Mouse (Mus musculus) small intestine, adult 2 months (tissue): ENCODE measurements around the gene Atg4c.

Source experiments
- CTCF ChIP-seq: fragments of 200-500 bp; IDR thresholded peaks from 2 replicates; pipeline ENCODE4 v1.5.1; 2012; ENCODE audit warnings: low read depth, mild to moderate bottlenecking, control low read depth, inconsistent platforms, low read length, moderate library complexity, mixed read lengths; ENCODE audit not compliant: insufficient replicate concordance, insufficient read length; ENCODE audit errors: extremely low read depth
- POLR2A ChIP-seq: fragments of 200-500 bp; IDR thresholded peaks from 2 replicates; pipeline ENCODE4 v1.6.1; 2012; ENCODE audit warnings: low read depth, mild to moderate bottlenecking, control low read depth, inconsistent platforms, low read length, moderate library complexity

DNA sequence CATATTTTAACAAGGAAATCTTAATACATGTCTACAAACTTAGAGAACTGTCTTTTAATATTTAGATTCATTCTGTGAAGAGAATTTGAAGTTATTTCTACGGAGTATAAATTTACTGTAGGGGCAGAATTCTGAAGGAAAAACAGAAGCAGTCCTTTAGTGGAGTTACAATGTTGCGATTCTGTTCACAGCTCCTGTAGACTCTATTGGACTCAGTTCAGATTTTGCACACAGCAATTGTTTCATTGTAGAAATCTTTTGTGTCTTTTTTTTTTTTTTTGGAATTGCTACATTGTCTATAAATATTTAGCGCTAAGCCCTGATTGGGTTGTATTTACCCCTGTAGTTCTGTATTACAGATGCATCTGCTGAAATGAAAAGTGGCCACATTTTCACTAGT, 79.7 kb downstream of the Atg4c start:
- no peak for TF ChIP-seq CTCF
- TF ChIP-seq POLR2A = no peak
